Mouse (Mus musculus) frontal cortex, postnatal 10 days (tissue): ENCODE data around the gene Xpr1.

Experiments
- DNase-seq, 2 experiments: peaks; one replicate each; pipeline ENCODE4 v3.0.0; 2022; ENCODE audit warnings: low spot score in 2 of 2, mixed read lengths in 1 of 2

Gene Xpr1

DNA sequence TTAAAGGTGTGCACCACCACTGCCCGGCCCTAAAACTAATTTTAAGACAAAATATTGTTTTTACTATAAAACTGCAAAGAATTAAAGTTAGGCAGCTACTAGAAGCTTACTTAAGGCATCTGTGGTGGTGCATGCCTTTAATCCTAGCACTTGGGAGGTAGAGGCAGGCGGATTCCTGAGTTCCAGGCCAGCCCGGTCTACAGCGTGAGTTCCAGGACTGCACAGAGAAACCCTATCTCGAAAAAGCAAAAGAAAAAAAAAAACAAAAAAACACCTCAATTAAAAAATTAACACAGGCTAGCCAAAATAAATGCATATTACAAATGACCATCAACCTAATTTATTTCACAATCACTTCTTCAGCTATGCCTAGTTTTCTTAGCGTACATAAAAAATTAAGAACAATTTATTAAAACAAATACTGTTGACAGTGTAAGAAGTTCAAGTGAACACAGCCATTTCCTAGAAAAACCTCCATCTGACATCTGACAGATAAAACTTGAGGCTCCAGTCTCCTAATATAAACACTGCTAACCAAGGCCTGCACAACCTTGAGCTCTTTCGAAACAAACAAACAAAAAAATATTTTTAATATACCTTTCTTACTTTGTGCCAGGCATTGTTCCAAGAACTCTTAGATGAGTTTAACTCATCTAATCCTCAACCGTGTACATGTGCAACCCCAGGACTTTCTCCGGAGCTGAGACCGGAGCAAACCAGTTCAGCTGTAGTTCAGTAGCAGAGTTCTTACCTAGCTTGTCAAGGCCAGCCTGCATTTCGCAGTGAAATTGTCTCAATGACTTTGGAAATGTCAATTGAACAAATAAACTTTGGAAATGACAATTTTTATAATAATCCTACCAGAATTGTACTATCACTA, 9.3 kb downstream of the Xpr1 start:
- no peak for DNase-seq

DNA sequence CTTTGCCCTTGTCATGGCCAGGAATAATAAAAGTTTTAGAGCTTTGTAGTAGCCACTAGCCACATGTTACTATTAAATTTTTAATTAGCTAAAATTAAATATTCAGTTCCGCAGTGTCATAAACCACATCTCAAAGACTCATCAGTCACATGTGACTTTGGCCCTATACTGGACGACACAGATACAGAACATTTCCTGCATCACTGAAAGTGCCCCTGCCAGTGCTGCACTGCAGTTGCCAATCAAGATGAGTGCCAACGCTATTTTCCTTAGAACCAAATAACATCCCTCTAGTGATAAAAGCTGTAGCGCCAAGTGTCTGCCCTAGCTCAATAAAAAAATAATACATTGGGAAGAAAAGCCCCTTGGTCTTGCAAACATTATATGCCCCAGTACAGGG, 17.2 kb downstream of the Xpr1 start:
- DNase-seq: no peak

DNA sequence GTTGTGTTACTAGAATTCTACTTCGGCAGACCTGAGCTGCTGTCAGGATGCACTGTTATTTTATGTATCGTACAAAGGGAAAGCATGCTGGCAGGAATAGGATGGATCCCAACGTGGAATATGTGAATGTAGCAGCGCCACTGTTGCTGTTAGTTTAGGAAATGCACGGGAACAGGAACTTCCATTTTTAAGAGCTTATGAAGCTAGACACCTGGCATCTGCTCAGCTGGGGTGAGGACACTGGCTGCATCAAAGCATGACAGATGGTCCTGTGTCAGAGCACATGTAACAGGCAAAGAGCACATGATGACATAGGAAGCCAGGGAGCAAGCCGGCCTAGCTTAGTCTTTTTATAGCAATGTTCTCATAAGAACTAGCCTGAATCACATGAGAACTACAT, 22.4 kb downstream of the Xpr1 start:
- no peak for DNase-seq

DNA sequence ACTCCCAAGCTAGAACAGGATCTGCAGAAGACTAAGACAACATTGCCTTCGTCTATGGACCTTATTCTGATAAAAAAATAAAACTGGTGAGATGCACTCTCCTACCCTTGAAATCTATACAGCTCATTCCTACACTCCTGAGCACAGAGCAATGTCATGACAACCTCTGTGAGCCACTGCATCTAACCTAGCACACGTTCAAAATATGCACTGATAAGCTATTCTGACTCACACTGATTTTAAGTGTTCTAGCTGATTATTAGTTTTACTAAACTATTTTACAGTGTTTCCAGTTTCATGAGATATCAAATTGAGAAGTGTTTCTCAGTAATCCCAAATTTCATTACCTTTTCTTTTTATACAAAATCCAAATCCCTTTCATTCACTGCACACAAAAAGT, 23.2 kb downstream of the Xpr1 start:
- no peak for DNase-seq

DNA sequence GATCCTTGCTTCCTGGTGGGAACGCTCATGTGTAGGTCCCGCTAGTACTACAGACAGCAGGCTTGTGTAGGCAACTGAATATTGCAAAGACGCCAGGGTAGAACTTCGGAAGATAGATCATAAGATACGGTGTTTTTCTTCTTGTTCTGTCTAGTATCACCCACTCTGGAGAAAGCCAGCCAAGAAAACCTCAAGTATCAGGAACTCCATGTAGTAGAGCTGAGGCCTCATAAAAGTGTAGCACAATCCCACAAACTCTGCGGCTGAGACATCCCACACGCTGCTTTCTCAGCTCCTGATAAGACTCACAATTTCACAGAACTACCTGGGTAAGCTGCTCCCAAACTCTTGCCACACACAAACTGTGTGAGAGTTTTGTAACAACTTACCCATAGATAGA, 24.4 kb downstream of the Xpr1 start:
- no peak for DNase-seq

DNA sequence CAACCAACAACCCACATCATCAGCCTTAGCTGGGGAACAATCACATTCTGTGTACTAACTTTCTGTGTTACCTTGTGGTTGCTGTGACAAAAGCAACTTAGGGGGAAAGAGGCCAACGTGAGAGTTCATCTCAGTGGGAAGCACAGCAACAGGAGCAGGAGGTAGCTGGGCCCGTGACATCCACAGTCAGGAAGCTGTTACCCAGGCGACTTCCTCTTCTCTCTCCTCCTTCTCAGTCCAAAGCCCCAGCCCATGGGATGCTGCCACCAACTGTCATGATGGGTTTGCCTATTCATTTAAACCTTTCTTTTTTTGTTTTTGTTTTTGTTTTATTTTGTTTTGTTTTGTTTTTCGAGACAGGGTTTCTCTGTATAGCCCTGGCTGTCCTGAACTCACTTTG, 25.7 kb downstream of the Xpr1 start:
- no peak for DNase-seq

DNA sequence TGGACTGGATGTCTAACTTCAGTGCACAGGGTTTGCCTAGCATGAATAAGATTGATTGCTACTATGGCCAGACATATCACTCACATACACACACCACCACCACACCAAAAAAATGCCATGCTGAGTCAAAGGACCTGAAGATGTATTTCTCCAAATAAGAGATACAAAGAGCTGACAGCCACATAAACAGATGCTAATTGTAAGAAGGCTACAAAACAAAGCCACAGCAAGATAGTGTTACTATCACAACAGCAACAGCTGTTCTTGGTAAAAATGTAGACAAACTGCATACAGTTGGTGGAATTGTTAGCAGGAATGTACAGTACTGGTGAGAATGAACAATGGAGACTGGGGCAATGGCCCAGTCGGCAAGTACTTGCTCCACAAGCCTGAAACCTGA, 28.8 kb downstream of the Xpr1 start:
- no peak for DNase-seq

DNA sequence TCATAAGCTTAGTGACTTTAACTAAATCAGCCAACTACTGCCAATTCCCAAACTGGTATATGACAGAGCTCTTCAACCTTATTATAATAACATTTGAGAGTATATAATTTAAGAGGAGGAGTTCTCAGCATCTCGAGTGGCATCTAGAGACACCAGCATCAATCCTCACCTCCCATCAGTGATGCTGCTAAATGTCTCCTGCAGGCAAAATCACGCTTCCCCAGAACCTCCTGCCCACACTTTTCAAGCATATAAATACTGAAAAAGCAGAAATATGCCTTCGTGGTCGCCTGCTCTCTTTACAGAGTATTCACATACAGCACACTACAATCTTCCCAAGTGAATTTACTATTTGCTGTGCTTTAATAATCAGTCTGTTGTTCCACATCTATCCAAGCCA, 30.7 kb downstream of the Xpr1 start:
- no peak for DNase-seq

DNA sequence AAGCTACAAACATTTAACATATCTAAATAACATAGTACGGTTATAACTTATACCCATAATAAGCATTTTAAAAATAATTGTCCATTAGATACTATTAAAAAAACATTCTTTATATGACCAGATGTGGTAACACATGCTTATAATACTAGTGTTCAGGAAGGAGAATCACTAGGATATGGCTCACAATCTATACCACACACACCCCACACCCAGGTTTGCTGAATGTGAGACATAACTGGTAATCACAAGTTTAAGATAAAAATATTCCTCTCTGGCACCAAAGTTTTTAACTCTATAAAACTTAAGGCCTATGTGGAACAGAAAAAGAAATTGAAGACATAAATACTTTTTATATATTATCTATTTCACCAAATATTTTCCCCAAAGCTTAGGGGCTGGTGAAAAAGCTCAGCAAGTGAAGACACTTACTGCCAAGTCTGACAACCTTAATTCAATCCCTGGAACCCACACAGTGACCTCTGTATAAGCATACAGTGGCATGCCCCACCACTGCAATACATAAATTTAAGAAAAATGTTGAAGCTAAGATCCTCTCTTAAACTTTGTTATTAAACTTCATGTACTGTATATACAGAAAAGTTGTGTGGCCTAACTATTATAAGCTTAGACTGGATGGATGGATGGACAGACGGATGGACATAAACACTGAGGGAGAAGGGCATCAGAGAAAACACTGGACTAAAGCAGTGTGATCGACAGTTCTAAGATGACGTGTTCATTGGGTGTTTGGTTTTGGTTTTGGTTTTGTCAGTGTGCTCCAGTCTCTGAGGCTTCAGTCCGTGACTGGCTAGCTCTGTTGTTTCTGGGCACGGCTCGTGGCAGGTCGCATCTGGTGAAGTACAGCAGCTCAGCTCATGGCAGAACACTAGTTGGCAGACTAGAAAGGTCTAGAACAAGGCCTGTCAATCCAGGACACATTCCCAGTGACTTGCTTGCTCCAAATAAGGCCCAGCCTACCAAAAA, 33.6 kb downstream of the Xpr1 start:
- no peak for DNase-seq

DNA sequence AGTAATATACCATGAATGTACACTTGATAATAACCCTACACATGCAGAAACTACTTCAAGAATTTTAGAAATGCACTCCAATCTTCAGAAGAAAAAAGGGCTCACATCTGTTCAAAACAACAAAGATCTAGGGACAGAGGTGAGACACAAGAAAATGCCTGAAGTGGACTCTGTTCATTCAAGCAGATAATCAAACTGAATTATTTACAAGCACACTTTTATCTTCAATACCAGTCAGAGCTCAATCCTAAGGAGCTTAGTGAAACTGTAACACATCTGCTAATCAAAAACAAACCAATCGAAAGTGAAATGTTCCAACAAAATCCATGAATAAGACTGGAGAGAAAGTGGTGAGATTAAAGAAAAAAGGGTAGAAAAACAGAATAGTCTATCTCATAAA, 35.3 kb downstream of the Xpr1 start:
- no peak for DNase-seq

DNA sequence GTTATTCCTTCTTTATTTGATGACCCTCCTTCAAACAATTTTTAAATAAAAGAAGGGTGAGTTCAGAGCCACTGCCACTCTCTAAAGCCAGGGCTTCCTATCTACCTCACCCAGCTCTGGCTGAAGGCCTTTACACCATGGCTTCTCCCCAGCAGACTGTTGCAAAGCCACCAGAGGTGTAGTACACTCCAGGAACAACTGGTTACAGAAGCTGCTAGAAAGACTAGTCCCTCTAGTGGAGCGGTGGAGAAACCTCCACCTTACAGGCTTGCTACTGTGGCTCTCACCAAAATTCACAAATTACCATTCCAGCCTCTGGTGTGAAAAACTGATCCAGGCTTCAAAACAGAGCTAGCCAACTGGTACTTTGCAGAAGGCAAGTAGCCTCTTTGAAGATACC, 37.9 kb downstream of the Xpr1 start:
- no peak for DNase-seq

DNA sequence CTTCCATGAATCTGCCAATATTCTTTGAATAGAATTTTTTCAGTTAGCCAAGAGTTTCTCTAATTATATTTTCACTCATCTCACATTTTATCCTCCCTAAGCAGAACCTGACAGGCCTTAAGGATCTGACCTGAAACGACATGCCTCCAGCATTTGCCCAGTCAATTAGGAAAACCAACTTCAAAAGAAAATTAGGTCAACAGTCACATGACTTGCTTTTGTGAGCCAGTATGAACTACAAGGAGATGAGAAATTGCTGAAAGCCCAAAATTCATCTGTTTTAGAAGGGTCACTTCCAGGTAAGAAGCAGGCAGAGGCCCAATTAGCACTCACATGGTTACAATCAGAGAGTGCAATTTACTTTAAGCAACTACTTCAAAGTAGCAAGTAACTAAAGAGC, 44.4 kb downstream of the Xpr1 start:
- DNase-seq: no peak

DNA sequence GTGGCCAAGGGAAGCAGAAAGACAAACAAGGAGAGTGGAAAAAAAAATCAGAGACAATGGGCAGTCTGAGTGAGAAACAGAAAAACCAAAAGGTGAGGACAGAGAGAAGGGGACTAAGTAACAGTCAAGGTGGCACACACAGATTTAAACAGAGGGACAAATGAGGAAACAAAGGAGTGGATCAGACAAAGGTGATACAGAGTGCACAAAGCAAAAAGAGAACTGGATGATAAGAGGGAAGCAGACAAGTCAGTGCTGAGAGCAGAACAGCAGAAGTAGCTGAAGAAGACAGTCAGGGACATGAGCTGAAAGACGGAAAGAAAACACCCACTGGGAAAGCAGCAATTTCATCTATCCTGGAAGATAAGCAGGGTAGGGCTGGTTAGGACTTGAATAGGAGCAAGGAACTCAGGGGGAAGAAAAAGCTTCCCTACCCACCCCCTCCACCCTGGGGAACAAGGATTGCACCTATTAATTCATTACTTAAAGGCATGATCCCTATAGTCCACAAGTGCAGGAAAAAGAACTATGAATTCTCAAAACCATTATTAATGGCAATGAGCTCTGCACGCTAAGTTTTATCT, 47.0 kb downstream of the Xpr1 start:
- no peak for DNase-seq

DNA sequence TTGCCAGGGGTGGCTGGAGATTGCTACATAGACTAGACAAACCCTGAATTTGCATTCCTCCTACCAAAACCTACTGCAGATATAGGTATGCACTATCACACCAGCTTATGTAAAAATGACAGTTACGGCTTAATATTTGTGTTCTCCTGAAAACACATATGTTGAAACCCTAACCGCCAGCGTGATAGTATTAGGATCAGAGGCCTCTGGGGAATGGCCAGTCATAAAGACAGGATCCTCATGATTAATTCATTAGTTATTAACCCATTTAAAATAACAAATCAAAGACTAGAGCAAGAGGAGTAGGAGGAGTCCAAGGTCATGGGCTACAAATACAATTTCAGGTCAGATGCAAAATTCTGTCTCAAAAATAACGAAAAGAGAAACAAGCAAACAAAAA, 50.8 kb downstream of the Xpr1 start:
- DNase-seq: no peak

DNA sequence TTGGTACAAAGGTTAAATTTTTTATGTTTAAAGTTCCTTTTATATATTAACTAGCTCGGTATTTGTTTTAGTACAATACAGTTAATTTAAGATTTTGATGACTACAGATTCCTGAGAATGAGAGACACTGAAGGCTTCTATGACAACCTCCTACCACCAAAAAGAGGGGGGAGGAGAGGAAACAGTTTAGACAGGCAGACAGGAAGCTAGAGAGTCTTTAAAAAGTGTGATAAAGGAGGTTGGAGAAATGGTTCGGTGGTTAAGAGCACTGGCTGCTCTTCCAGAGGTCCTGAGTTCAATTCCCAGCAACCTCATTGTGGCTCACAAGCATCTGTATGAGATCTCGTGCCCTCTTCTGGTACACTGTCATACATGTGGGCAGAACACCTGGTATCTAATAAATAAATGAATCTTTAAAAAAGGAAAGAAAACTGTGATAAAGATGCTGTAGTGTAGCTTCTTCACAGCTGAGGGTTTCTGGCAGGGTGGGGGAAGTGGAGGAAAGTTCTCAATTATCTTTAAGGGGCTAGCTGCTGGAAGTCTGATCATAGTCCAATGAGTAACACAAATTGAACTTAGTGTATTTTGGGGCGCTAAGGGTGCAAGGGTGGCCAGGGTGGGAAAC, 55.6 kb downstream of the Xpr1 start:
- DNase-seq: no peak

DNA sequence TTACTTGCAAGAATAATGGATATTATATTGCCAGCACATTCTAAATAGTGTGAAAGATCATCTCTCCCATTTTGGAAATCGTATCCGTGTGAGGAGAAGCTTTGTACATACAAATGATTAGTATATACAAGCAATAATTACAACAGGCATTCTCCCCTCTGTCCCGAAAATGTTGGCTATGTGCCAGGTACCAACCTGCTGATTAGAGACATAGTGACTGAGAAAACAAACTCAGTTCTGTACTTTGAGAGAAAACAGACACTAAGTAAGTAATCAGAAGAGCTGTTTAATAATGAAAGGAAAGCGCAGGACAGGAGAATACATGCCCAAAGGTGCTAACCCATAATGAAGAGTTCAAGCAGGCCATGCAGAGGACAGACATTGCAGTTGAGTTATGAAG, 64.1 kb downstream of the Xpr1 start:
- DNase-seq: no peak

DNA sequence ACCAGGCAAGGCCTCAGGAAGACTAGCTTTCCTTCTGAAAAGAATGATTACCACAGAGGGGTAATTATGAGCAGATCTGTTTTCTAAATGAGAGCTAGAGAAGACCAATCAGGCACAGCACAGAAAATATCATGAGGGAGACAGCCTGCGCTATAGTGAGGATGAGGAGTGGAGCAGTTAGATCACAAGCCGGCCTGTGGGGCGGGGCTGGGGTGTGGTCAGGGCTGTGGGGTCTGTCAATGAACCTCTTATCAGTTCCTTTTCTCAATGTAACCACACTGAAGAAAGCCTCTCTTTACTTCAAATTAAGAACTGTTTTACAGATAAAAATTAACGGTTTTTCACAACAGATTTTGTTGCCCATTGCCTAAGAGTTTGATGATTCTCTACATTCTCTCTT, 65.7 kb downstream of the Xpr1 start:
- DNase-seq: no peak

DNA sequence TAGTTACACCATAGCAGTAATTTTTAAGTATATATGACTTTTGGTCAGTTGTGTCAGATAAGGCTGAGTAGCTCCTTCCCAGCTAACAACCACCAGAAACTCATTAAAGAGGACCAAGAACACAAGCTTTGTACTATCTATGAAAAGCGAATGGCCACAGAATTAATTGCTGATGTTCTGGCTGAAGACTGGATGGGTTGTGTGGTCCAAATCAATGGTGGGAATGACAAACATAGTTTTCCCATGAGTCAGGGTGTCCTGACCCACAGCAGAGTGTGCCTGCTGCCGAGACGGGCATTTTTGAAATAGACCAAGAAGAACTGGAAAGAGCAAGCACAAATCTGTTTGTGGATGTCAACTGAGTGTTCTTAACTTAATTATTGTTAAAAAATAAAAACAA, 68.7 kb downstream of the Xpr1 start:
- no peak for DNase-seq

DNA sequence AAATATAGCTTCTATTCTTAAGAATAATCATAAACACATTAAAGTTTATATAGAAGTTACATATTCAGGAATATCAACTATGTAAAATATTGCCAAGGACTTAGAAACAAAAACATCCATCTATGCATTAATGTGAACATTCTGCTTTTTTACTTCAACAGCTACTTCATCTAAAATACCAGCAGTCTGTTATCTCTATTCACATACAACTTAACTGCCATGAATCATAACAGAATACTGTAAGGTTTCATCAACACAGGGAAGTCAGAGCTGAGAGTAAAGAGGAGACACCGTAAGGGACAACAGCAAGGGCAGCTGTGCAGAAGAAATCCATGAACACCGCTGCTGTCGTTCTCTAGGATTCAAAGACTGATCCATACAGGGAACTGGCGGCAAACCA, 69.9 kb downstream of the Xpr1 start:
- no peak for DNase-seq

DNA sequence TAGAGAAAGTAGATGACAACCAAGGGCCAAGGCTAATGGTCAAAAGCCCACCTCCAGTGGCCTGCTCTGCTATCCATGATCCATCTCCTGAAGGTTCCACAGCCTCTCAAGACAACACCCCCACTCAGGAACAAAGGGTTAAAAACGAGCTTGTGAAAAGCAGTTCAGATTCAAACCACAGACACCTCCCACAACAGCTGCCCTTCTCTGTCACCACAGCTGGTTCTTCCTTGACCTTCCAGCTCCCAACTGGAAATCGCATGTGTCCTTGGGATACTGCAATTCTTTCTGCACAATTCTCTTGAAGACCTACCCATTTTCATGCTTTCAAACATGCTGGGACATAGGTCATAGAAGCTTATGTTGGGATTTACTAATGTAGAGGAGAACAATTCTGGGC, 73.2 kb downstream of the Xpr1 start:
- no peak for DNase-seq

DNA sequence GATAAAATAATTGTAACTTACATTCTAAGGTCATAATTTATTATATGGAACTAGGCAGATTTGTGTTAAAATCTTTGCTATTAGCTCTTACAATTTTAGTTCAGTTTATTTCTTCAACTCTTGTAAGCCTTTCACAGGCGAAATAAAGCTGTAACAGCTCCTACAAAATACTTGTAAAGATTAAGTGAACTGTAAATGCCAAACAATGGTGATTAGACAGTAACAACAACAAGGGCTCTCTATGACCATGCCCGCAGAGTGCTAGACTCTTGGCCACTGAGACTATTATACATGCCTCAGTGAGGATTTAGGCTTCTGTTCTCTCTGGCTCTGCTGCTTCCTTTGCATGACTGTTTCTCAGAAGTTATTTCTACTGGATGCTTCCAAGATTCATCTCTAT, 77.6 kb downstream of the Xpr1 start:
- DNase-seq: no peak

DNA sequence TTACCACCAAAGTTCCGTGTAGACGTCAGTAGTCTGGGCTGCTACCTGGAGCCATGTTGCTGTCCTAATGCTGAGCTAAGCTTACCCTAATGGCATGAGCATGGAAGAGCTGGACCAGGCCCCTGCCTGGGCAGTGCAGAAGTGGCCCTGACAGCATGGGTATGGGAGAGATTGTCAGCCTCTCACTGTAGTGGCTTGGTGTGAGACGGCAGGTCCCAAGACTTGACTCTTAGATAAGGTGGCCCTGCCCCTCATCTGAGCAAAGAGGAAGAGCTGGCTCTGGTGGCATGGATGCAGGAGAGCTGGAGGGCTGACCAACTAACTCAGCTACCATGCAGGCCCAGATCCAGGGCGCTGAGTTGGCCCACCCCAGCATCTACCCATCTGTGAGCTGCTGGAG, 79.9 kb downstream of the Xpr1 start:
- DNase-seq: no peak
